Mouse (Mus musculus) stomach, embryonic 14.5 days (tissue): ENCODE measurements around the gene Lnx1. TPM values are rescaled to one million over a fixed set of nuclear protein-coding genes. Genes with fewer than 3 reads are reported as not detected.

Source experiments
- ATAC-seq: fragments of 200-750 bp; cut with Nextera tagmentation; 2 replicates; pipeline ENCODE4 v1.8.0; 2017; ENCODE audit warnings: low read depth, moderate TSS enrichment; ENCODE audit not compliant: insufficient number of reproducible peaks, insufficient read depth, low FRiP score
- H3K27ac ChIP-seq: fragments of 300-500 bp; sonication (generic); 2 replicates; pipeline ENCODE4 v1.5.1; 2014; ENCODE audit warnings: mild to moderate bottlenecking, low read length, moderate library complexity, mixed read lengths
- H3K27me3 ChIP-seq: fragments of 300-500 bp; sonication (generic); 2 replicates; pipeline ENCODE4 v1.6.1; 2014; ENCODE audit warnings: low read length, control low read depth, mixed read lengths; ENCODE audit not compliant: control insufficient read depth, insufficient read depth
- H3K36me3 ChIP-seq: fragments of 300-500 bp; sonication (generic); 2 replicates; pipeline ENCODE4 v1.6.1; 2014; ENCODE audit warnings: mild to moderate bottlenecking, control low read depth, low read length, moderate library complexity, mixed read lengths; ENCODE audit not compliant: control insufficient read depth, insufficient read depth
- H3K4me1 ChIP-seq: fragments of 300-500 bp; sonication (generic); 2 replicates; pipeline ENCODE4 v1.6.1; 2014; ENCODE audit warnings: low read length, control low read depth, mixed read lengths; ENCODE audit not compliant: control insufficient read depth, insufficient read depth
- H3K4me2 ChIP-seq: fragments of 300-500 bp; sonication (generic); replicated peaks from 2 replicates; pipeline ENCODE4 v1.6.1; 2014; ENCODE audit warnings: low read depth, low read length, control low read depth
- H3K4me3 ChIP-seq: fragments of 300-500 bp; sonication (generic); 2 replicates; pipeline ENCODE4 v1.5.1; 2014; ENCODE audit warnings: low read depth, low read length, control low read depth
- H3K9ac ChIP-seq: fragments of 300-500 bp; sonication (generic); replicated peaks from 2 replicates; pipeline ENCODE4 v1.6.1; 2014; ENCODE audit warnings: low read depth, mild to moderate bottlenecking, control low read depth, low read length, moderate library complexity, mixed read lengths
- H3K9me3 ChIP-seq: fragments of 300-500 bp; sonication (generic); 2 replicates; pipeline ENCODE4 v1.6.1; 2016; ENCODE audit warnings: low read depth, low read length, control low read depth; ENCODE audit not compliant: control insufficient read depth
- WGBS: fragments of 180-500 bp; shearing (Covaris S2); extraction: QIAGEN DNeasy Blood & Tissue Kit; methylation state at CpG from one replicate; pipeline ENCODE4 v1.1.7; 2014; 5-methylcytosine and 5-hydroxymethylcytosine counted together
- polyA plus RNA-seq: library from polyadenylated mRNA; unstranded; fragments of >200 nt; fragmentation: Nextera tagmentation; extraction: Ambion mirVana; gene quantifications from 2 replicates; pipeline ENCODE4 v1.2.1, GENCODE M21; 2014

Gene Lnx1
- polyA plus RNA-seq, 1 experiment from 2014 or later: 4.9 TPM

GRCm38 (mm10) chr5:74641000-74641399, 61.7 kb downstream of the Lnx1 start:
- no peak for ATAC-seq
- Histone ChIP-seq H3K4me3 (no peak overlapping the region), H3K9ac (no peak overlapping the region), H3K4me2 (no peak overlapping the region), H3K27ac (no peak overlapping the region), H3K4me1 (peaks cover 5% of the 10 kb centered on the region; the same call in 1 of the 2 replicates), H3K36me3 (no peaks in the 10 kb centered on the region), H3K9me3 (no peaks in the 10 kb centered on the region), H3K27me3 (no peaks in the 10 kb centered on the region)
- WGBS: 52% methylated on average over 6 of the region's 6 CpGs

- H3K36me3 ChIP-seq: no peaks in the 10 kb centered on the region
Observed at GRCm38 (mm10) chr5:74640504-74640903, 62.2 kb downstream of the Lnx1 start.

GRCm38 (mm10) chr5:74639516-74639915, 63.2 kb downstream of the Lnx1 start:
- no peak overlapping the region for H3K4me3 ChIP-seq
- ATAC-seq: no peak
- no peak overlapping the region for H3K4me2 ChIP-seq
- 80% methylated on average over 6 of the region's 6 CpGs for WGBS
- H3K27me3 ChIP-seq: no peaks in the 10 kb centered on the region
- H3K27ac ChIP-seq: no peak overlapping the region
- H3K9ac ChIP-seq: no peak overlapping the region
- no peaks in the 10 kb centered on the region for H3K9me3 ChIP-seq
- H3K36me3 ChIP-seq: no peaks in the 10 kb centered on the region
- H3K4me1 ChIP-seq: peaks cover 5% of the 10 kb centered on the region; the same call in 1 of the 2 replicates

More at GRCm38 (mm10) chr5:74640504-74640903, 62.2 kb downstream of the Lnx1 start:
- Histone ChIP-seq H3K4me3 (no peak overlapping the region), H3K9me3 (no peaks in the 10 kb centered on the region), H3K4me1 (peaks cover 5% of the 10 kb centered on the region; the same call in 1 of the 2 replicates), H3K9ac (no peak overlapping the region), H3K27ac (no peak overlapping the region), H3K27me3 (no peaks in the 10 kb centered on the region), H3K4me2 (no peak overlapping the region)
- ATAC-seq: no peak
- 73% methylated on average over 4 of the region's 4 CpGs for WGBS

- Histone ChIP-seq H3K36me3 (no peaks in the 10 kb centered on the region), H3K4me2 (no peak overlapping the region), H3K9ac (no peak overlapping the region), H3K4me3 (no peak overlapping the region), H3K27me3 (no peaks in the 10 kb centered on the region), H3K27ac (no peak overlapping the region), H3K4me1 (0 out of 2 replicates have a peak, but pooled peaks cover 3% of the 10 kb centered on the region), H3K9me3 (no peaks in the 10 kb centered on the region)
- no peak for ATAC-seq
- WGBS: 67% methylated on average over 3 of the region's 3 CpGs
Observed at GRCm38 (mm10) chr5:74634391-74634790, 68.3 kb downstream of the Lnx1 start.

GRCm38 (mm10) chr5:74633453-74633852, 69.3 kb downstream of the Lnx1 start:
- H3K9me3 ChIP-seq: no peaks in the 10 kb centered on the region
- H3K36me3 ChIP-seq: no peaks in the 10 kb centered on the region
- no peak overlapping the region for H3K9ac ChIP-seq
- no peak overlapping the region for H3K4me2 ChIP-seq
- no peak for ATAC-seq
- no peaks in the 10 kb centered on the region for H3K27me3 ChIP-seq
- WGBS: 60% methylated on average over 6 of the region's 6 CpGs
- no peak overlapping the region for H3K27ac ChIP-seq
- H3K4me3 ChIP-seq: no peak overlapping the region
- 0 out of 2 replicates have a peak, but pooled peaks cover 3% of the 10 kb centered on the region for H3K4me1 ChIP-seq

- Histone ChIP-seq H3K27me3 (no peaks in the 10 kb centered on the region), H3K4me1 (0 out of 2 replicates have a peak, but pooled peaks cover 3% of the 10 kb centered on the region), H3K9me3 (no peaks in the 10 kb centered on the region), H3K36me3 (no peaks in the 10 kb centered on the region), H3K27ac (no peak overlapping the region), H3K4me3 (no peak overlapping the region), H3K9ac (no peak overlapping the region), H3K4me2 (no peak overlapping the region)
- WGBS: 49% methylated on average over 17 of the region's 17 CpGs
- no peak for ATAC-seq
Observed at GRCm38 (mm10) chr5:74632369-74633114, 70.2 kb downstream of the Lnx1 start.

- H3K4me1 ChIP-seq: 0 out of 2 replicates have a peak, but pooled peaks cover 3% of the 10 kb centered on the region
- H3K36me3 ChIP-seq: no peaks in the 10 kb centered on the region
- ATAC-seq: no peak
- no peaks in the 10 kb centered on the region for H3K9me3 ChIP-seq
- no peaks in the 10 kb centered on the region for H3K27me3 ChIP-seq
- no peak overlapping the region for H3K4me2 ChIP-seq
- no peak overlapping the region for H3K4me3 ChIP-seq
- 89% methylated on average over 12 of the region's 12 CpGs for WGBS
- no peak overlapping the region for H3K9ac ChIP-seq
- H3K27ac ChIP-seq: no peak overlapping the region
Observed at GRCm38 (mm10) chr5:74628001-74628400, 74.7 kb downstream of the Lnx1 start.

- H3K27me3 ChIP-seq: no peaks in the 10 kb centered on the region
- no peaks in the 10 kb centered on the region for H3K4me1 ChIP-seq
- ATAC-seq: no peak
- H3K9me3 ChIP-seq: no peaks in the 10 kb centered on the region
- no peak overlapping the region for H3K4me3 ChIP-seq
- no peak overlapping the region for H3K9ac ChIP-seq
- H3K4me2 ChIP-seq: no peak overlapping the region
- no peaks in the 10 kb centered on the region for H3K36me3 ChIP-seq
- no peak overlapping the region for H3K27ac ChIP-seq
- WGBS: 60% methylated on average over 5 of the region's 5 CpGs
Observed at GRCm38 (mm10) chr5:74624385-74624784, 78.3 kb downstream of the Lnx1 start.
